9 mouse cellular contexts compared by ENCODE assay signal in genomic region chr9:45133484-45134310, GRCm38 (mm10). TPM values are rescaled to one million over a fixed set of nuclear protein-coding genes. Genes with fewer than 3 reads are reported as not detected.
DNase-seq lines count a peak whose midpoint lies in the region; ATAC-seq and TF ChIP-seq lines count a peak whose summit lies in the region.
"Had no signal": no experiment of that assay in that cellular context is flagged by ENCODE, and none has a peak within 500 bp of the region (broad histone marks: within the 10 kb centered on the region; RNA-seq: fewer than 3 reads in every experiment).

No protein-coding gene starts in this region.

- ATAC-seq in liver, embryonic 11.5 days (replicated peaks; ENCODE audit: low FRiP score): no peak
- ATAC-seq in megakaryocyte progenitor cell, adult 5-6 weeks (replicated peaks; ENCODE audit: poor library complexity): peak; percentile 53; the same call in 1 of the 2 replicates
- ATAC-seq in frontal cortex, adult (ENCODE audit: low TSS enrichment): no peak

- TF ChIP-seq POLR2A in liver, adult 2 months (IDR thresholded peaks at IDR 0.05; ENCODE audit: extremely low read depth, insufficient read depth, low read length): no peak
- no peak for TF ChIP-seq POLR2A in kidney, adult 2 months (IDR thresholded peaks at IDR 0.05; ENCODE audit: low read depth, low read length)

- WGBS in liver, adult 2 months: 25% methylated on average over 5 of the region's 5 CpGs
- 11% methylated on average over 5 of the region's 5 CpGs for WGBS in liver, embryonic 11.5 days
- 26% methylated on average over 5 of the region's 5 CpGs for WGBS in kidney, adult 2 months

- no peak overlapping the region for H3K27ac ChIP-seq in liver, adult 2 months (replicated peaks; ENCODE audit: insufficient read depth, low read depth, low read length)
- no peak overlapping the region for H3K27ac ChIP-seq in liver, embryonic 11.5 days (ENCODE audit: low read depth, low read length)
- H3K27ac ChIP-seq in kidney, adult 2 months (ENCODE audit: insufficient read depth, low read depth, low read length): no peak overlapping the region
- H3K27ac ChIP-seq: embryonic facial prominence, embryonic 13.5 days had no signal

- H3K27me3 ChIP-seq in liver, adult 2 months (ENCODE audit: control insufficient read depth, insufficient read depth, low read length): peaks cover 10% of the 10 kb centered on the region
- peaks cover 47% of the 10 kb centered on the region for H3K27me3 ChIP-seq in liver, embryonic 11.5 days (replicated peaks; ENCODE audit: control insufficient read depth, insufficient read depth, low read length)
- 0 out of 2 replicates have a peak, but pooled peaks cover 1% of the 10 kb centered on the region for H3K27me3 ChIP-seq in kidney, adult 2 months (replicated peaks; ENCODE audit: control insufficient read depth, insufficient read depth, low read length)

- peak; percentile 57 for DNase-seq in liver, adult 2 months (ENCODE audit: extremely low read depth, low read depth, low spot score)
- DNase-seq in liver, embryonic 11.5 days (ENCODE audit: low spot score): no peak
- DNase-seq in ZHBTc4 (ENCODE audit: low read depth, low spot score): peak; percentile 71
- peak; percentile 74 for DNase-seq in embryo, embryonic 10 days (ENCODE audit: low spot score)
- peak; percentile 73 for DNase-seq in kidney, adult 2 months
- peak; percentile 83 for DNase-seq in thymus, postnatal 25 days

- no peaks in the 10 kb centered on the region for H3K79me2 ChIP-seq in liver, adult 2 months (ENCODE audit: control insufficient read depth, insufficient read depth, low read length)

- H3K9ac ChIP-seq in liver, adult 2 months (ENCODE audit: low read depth, low read length): no peak overlapping the region
- H3K9ac ChIP-seq in liver, embryonic 11.5 days (ENCODE audit: low read depth, low read length): no peak overlapping the region
- H3K9ac ChIP-seq: embryonic facial prominence, embryonic 13.5 days had no signal

- no peaks in the 10 kb centered on the region for H3K9me3 ChIP-seq in liver, embryonic 11.5 days (ENCODE audit: control insufficient read depth, low read length)
- H3K9me3 ChIP-seq: embryonic facial prominence, embryonic 13.5 days had no signal

- no peaks in the 10 kb centered on the region for H3K36me3 ChIP-seq in liver, adult 2 months (ENCODE audit: control insufficient read depth, insufficient read depth, low read length)
- H3K36me3 ChIP-seq in liver, embryonic 11.5 days (ENCODE audit: control insufficient read depth, insufficient read depth, low read length): no peaks in the 10 kb centered on the region
- no peaks in the 10 kb centered on the region for H3K36me3 ChIP-seq in kidney, adult 2 months (ENCODE audit: control insufficient read depth, insufficient read depth, low read length)
- H3K36me3 ChIP-seq: embryonic facial prominence, embryonic 13.5 days had no signal

- no peaks in the 10 kb centered on the region for H3K4me1 ChIP-seq in liver, adult 2 months (ENCODE audit: control insufficient read depth, insufficient read depth, low read length)
- 0 out of 2 replicates have a peak, but pooled peaks cover 5% of the 10 kb centered on the region for H3K4me1 ChIP-seq in liver, embryonic 11.5 days (replicated peaks; ENCODE audit: control insufficient read depth, insufficient read depth, low read length)
- H3K4me1 ChIP-seq in kidney, adult 2 months (ENCODE audit: control insufficient read depth, insufficient read depth, low read length): no peaks in the 10 kb centered on the region

- peak; percentile 87 for TF ChIP-seq CTCF in liver, adult 2 months (IDR thresholded peaks at IDR 0.05; ENCODE audit: low read depth, low read length)
- peak; percentile 80 for TF ChIP-seq CTCF in kidney, adult 2 months (conservative IDR thresholded peaks at IDR 0.05; ENCODE audit: insufficient read depth, insufficient read length, low read depth, low read length)

- H3K4me2 ChIP-seq in liver, embryonic 11.5 days: no peak overlapping the region
- H3K4me2 ChIP-seq: embryonic facial prominence, embryonic 13.5 days had no signal

- H3K4me3 ChIP-seq in liver, adult 2 months (ENCODE audit: insufficient read depth, low read depth, low read length): no peak overlapping the region
- no peak overlapping the region for H3K4me3 ChIP-seq in liver, embryonic 11.5 days (ENCODE audit: low read depth, low read length)
- no peak overlapping the region for H3K4me3 ChIP-seq in kidney, adult 2 months (ENCODE audit: insufficient read depth, low read depth, low read length)
- H3K4me3 ChIP-seq: embryonic facial prominence, embryonic 13.5 days had no signal

RNA-seq across cellular contexts. Expression of gene Scn4b, which starts 4.5 kb away (rescaled TPM):
- 0.07 and 0.28 TPM in 2 replicates for total RNA-seq in liver, adult 2 months (2014; rRNA removed)
- 0.02 and 0.07 TPM in 2 replicates for polyA plus RNA-seq in liver, adult 2 months (2012; rRNA removed)
- polyA plus RNA-seq in liver, embryonic 11.5 days (2014; fragmentation: Nextera tagmentation; extraction: Ambion mirVana): 0.22 and 0.41 TPM in 2 replicates
- polyA plus RNA-seq in kidney, adult 2 months (2012; rRNA removed): 13.3 and 13.8 TPM in 2 replicates
- not detected in 2 replicates for total RNA-seq in megakaryocyte progenitor cell, adult 5-6 weeks (2015)
- total RNA-seq in megakaryocyte progenitor cell, adult 5-6 weeks (2017): not detected in 2 replicates

RNA-seq across cellular contexts. Expression of gene Scn2b, which starts 16.1 kb away (rescaled TPM):
- not detected in 2 replicates for total RNA-seq in liver, adult 2 months (2014; rRNA removed)
- not detected in 2 replicates for polyA plus RNA-seq in liver, adult 2 months (2012; rRNA removed)
- polyA plus RNA-seq in liver, embryonic 11.5 days (2014; fragmentation: Nextera tagmentation; extraction: Ambion mirVana): 1.9 and 2.3 TPM in 2 replicates
- polyA plus RNA-seq in kidney, adult 2 months (2012; rRNA removed): 0.45 and 0.58 TPM in 2 replicates
- not detected in 2 replicates for total RNA-seq in megakaryocyte progenitor cell, adult 5-6 weeks (2015)
- not detected in 2 replicates for total RNA-seq in megakaryocyte progenitor cell, adult 5-6 weeks (2017)

RNA-seq across cellular contexts. Expression of gene BC049352, which starts 48.1 kb away (rescaled TPM):
- total RNA-seq in liver, adult 2 months (2014; rRNA removed): 0.55 and 0.60 TPM in 2 replicates
- polyA plus RNA-seq in liver, adult 2 months (2012; rRNA removed): 0.17 and 0.44 TPM in 2 replicates
- 0.15 TPM in 1 of 2 replicates, not detected in the other for polyA plus RNA-seq in liver, embryonic 11.5 days (2014; fragmentation: Nextera tagmentation; extraction: Ambion mirVana)
- 2.7 and 2.9 TPM in 2 replicates for polyA plus RNA-seq in kidney, adult 2 months (2012; rRNA removed)
- total RNA-seq in megakaryocyte progenitor cell, adult 5-6 weeks (2015): not detected in 2 replicates
- total RNA-seq in megakaryocyte progenitor cell, adult 5-6 weeks (2017): not detected in 2 replicates

RNA-seq across cellular contexts. Expression of gene Jaml, which starts 54.7 kb away (rescaled TPM):
- 1.3 and 1.8 TPM in 2 replicates for total RNA-seq in liver, adult 2 months (2014; rRNA removed)
- 0.05 and 0.11 TPM in 2 replicates for polyA plus RNA-seq in liver, adult 2 months (2012; rRNA removed)
- 0.16 and 0.18 TPM in 2 replicates for polyA plus RNA-seq in liver, embryonic 11.5 days (2014; fragmentation: Nextera tagmentation; extraction: Ambion mirVana)
- 0.08 and 0.53 TPM in 2 replicates for polyA plus RNA-seq in kidney, adult 2 months (2012; rRNA removed)
- 0.89 and 2.0 TPM in 2 replicates for total RNA-seq in megakaryocyte progenitor cell, adult 5-6 weeks (2015)
- 3.4 and 4.6 TPM in 2 replicates for total RNA-seq in megakaryocyte progenitor cell, adult 5-6 weeks (2017)
- polyA plus RNA-seq: embryonic facial prominence, embryonic 13.5 days had no signal

Comparison
In these comparisons a context has a peak if more than half of its experiments do, and no peak if none do; other contexts are left out.
1. RNA of gene Scn4b, which starts 4.5 kb away (polyA plus RNA-seq): 13.3 to 13.8 TPM in kidney, adult 2 months; 0.22 to 0.41 TPM in liver, embryonic 11.5 days and 0.02 to 0.07 TPM in liver, adult 2 months; every median in the first group is over 10 times any median in the second.